Mouse (Mus musculus): ENCODE measurements around the gene Mthfd1l.

The Mthfd1l gene

GRCm38 (mm10) chr10:3972981-3973588 is at the start of gene Mthfd1l:
Mthfd1l (plus strand) TSS chr10:3973118.
- peak; percentile 83 for DNase-seq

- no peak for DNase-seq
Observed at GRCm38 (mm10) chr10:3928008-3928545, 44.8 kb upstream of the Mthfd1l start.

GRCm38 (mm10) chr10:3931831-3932230 is 41.1 kb upstream of the Mthfd1l start:
- no peak for DNase-seq

GRCm38 (mm10) chr10:3933311-3933940 is 39.5 kb upstream of the Mthfd1l start:
- DNase-seq = no peak

GRCm38 (mm10) chr10:3936864-3937263 is 36.1 kb upstream of the Mthfd1l start:
- no peak for DNase-seq

GRCm38 (mm10) chr10:3939895-3940595 is 32.9 kb upstream of the Mthfd1l start:
- no peak for DNase-seq

GRCm38 (mm10) chr10:3940596-3940975 is 32.3 kb upstream of the Mthfd1l start:
- DNase-seq = no peak

- no peak for DNase-seq
Observed at GRCm38 (mm10) chr10:3941054-3941757, 31.7 kb upstream of the Mthfd1l start.

- no peak for DNase-seq
Observed at GRCm38 (mm10) chr10:3942289-3942688, 30.6 kb upstream of the Mthfd1l start.

- DNase-seq = peak; percentile 65
Observed at GRCm38 (mm10) chr10:3943492-3944395, 29.2 kb upstream of the Mthfd1l start.

GRCm38 (mm10) chr10:3946871-3947270 is 26.0 kb upstream of the Mthfd1l start:
- DNase-seq = no peak

GRCm38 (mm10) chr10:3947346-3947745 is 25.6 kb upstream of the Mthfd1l start:
- no peak for DNase-seq

GRCm38 (mm10) chr10:3949306-3949705 is 23.6 kb upstream of the Mthfd1l start:
- no peak for DNase-seq

GRCm38 (mm10) chr10:3956471-3956870 is 16.4 kb upstream of the Mthfd1l start:
- DNase-seq = no peak

GRCm38 (mm10) chr10:3958591-3958990 is 14.3 kb upstream of the Mthfd1l start:
- DNase-seq = no peak

- DNase-seq = no peak
Observed at GRCm38 (mm10) chr10:3969026-3969425, 3.9 kb upstream of the Mthfd1l start.

GRCm38 (mm10) chr10:3972237-3972636 is 681 bp upstream of the Mthfd1l start:
- no peak for DNase-seq

- DNase-seq = peak; percentile 84
Observed at GRCm38 (mm10) chr10:3973589-3974070, 712 bp downstream of the Mthfd1l start.

- DNase-seq = no peak
Observed at GRCm38 (mm10) chr10:3974380-3974779, 1.5 kb downstream of the Mthfd1l start.

- DNase-seq = no peak
Observed at GRCm38 (mm10) chr10:3975898-3976622, 3.1 kb downstream of the Mthfd1l start.

GRCm38 (mm10) chr10:3976623-3977010 is 3.7 kb downstream of the Mthfd1l start:
- DNase-seq = no peak

All from right cerebral cortex, postnatal 4 days (tissue).